Mouse (Mus musculus): Measurements from ENCODE around the gene B9d1. TPM values are rescaled to one million over a fixed set of nuclear protein-coding genes. Genes with fewer than 3 reads are reported as not detected.

B9d1 gene
- polyA plus RNA-seq, 1 experiment from 2014 or later, result 27.9 TPM

DNA sequence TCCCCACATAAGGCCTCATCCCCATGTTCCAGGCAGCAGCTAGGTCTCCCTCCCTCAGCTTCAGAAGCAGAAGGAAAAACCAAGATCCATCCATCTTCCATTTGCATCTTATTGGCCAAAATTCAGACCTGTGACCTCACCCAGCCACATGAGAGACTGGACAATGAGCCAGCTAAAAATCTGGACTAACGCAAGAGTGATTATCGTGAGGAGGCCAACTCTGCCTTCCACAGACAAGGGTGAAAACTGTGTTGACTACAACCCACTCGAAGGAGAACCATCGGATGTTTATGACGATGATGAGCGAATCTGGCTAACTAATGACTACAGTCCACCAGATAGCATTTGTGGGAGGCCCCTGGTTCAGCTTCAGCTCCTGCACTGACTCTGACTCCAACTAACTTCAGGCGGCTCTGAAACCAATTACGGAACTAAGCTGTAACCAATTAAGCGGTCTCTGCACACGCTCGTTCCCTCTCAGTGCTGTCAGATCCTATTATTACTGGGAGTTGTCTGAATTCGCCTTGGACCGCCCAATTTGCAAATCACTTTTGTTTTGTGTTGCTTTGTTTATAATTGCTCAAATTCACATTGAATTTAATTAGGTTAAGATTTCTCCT lies 21.6 kb upstream of the B9d1 start:
- H3K27ac ChIP-seq, result peak overlapping the region; percentile 97; the same call in 1 of the 2 replicates
- peaks cover 9% of the 10 kb centered on the region; the same call in 1 of the 2 replicates for H3K36me3 ChIP-seq
- H3K9ac ChIP-seq, result no peak overlapping the region
- no peaks in the 10 kb centered on the region for H3K9me3 ChIP-seq
- no peak overlapping the region for H3K4me3 ChIP-seq (replicated peaks)
- H3K4me2 ChIP-seq, result no peak overlapping the region
- ATAC-seq (ENCODE audit: insufficient read depth, low FRiP score, low read depth), result no peak
- no peaks in the 10 kb centered on the region for H3K27me3 ChIP-seq (replicated peaks)
- H3K4me1 ChIP-seq, result peaks cover 34% of the 10 kb centered on the region
- WGBS, result 78% methylated on average over 13 of the region's 13 CpGs

DNA sequence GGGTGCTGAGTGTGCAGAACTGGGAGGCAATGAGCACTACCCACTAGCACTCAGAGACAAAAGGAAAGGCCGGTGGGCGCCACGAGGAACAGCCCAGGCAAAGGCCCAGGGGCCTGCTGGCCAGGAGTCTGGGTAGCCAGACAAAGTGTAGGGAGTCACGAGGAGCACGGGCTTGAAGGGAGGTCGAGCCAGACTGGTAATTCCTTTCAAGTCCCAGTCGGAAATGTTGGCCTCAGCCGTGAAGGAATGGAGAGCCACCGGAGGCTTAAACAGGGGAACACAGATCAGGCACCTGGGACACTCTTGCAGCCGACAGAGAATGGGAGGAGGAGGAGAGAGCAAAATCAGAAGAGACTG lies 20.7 kb upstream of the B9d1 start:
- 27% methylated on average over 10 of the region's 10 CpGs for WGBS
- Histone ChIP-seq H3K27me3 (replicated peaks) (no peaks in the 10 kb centered on the region), H3K27ac (peak overlapping the region; percentile 97), H3K4me2 (peak overlapping the region; percentile 44), H3K9me3 (no peaks in the 10 kb centered on the region), H3K4me1 (peaks cover 41% of the 10 kb centered on the region), H3K36me3 (peaks cover 17% of the 10 kb centered on the region; the same call in 1 of the 2 replicates), H3K4me3 (replicated peaks) (peak overlapping the region; percentile 8; the same call in 1 of the 2 replicates), H3K9ac (no peak overlapping the region)
- no peak for ATAC-seq (ENCODE audit: insufficient read depth, low FRiP score, low read depth)

GRCm38 (mm10) chr11:61484613-61485540 lies 20.1 kb upstream of the B9d1 start, which contains the start of gene Mfap4:
Mfap4 (plus strand) TSS chr11:61485431.
- WGBS, result 18% methylated on average over 20 of the region's 20 CpGs
- Histone ChIP-seq H3K4me3 (replicated peaks) (peak within 1 kb of the TSS; percentile 45), H3K9ac (peak within 1 kb of the TSS; percentile 29), H3K4me1 (peaks cover 42% of the 10 kb centered on the region), H3K9me3 (no peaks in the 10 kb centered on the region), H3K27me3 (replicated peaks) (no peaks in the 10 kb centered on the region), H3K27ac (peak within 1 kb of the TSS; percentile 97), H3K36me3 (peaks cover 21% of the 10 kb centered on the region; the same call in 1 of the 2 replicates), H3K4me2 (peak within 1 kb of the TSS; percentile 57)
- peak; percentile 82 for ATAC-seq (ENCODE audit: insufficient read depth, low FRiP score, low read depth)

DNA sequence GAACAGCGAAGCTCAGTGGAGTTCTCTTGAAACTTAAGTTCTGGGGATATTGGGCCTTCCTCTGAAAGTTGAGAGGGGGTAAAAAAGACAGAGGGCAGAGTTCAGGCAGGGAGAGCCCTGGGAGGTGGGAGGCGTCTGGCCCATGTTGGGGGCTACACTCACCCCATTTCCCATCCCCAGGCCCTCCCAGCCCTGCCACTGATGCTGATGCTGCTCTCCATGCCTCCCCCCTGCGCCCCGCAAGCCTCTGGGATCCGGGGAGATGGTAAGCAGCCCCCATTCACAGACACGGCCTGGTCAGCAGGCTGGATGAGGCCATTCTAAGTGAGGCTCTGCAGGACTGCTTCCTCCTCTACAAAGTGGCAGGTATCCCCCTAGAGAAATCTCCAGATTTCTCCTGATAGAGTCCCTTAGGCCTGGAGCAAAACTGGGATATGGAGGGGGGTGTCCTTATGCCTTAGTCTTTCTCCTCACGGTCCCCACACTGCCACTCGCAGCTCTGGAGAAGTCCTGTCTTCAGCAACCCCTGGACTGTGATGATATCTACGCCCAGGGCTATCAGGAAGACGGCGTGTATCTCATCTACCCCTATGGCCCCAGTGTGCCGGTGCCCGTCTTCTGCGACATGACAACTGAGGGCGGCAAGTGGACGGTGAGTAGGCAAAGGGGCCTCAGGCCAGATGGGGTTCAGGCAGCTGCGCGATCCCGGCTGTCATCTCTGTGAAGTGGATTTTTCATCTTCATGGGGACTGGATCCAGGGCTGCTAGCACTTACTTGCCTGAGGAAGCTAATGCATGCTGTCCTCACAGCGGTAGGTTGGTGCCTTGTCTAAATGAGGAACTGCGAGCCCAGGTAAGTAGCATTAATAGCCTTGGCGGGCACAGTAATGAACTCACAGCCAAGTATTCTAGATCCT lies 19.1 kb upstream of the B9d1 start:
- Histone ChIP-seq H3K9me3 (no peaks in the 10 kb centered on the region), H3K4me3 (replicated peaks) (peak overlapping the region; percentile 45), H3K4me1 (peaks cover 42% of the 10 kb centered on the region), H3K4me2 (peak overlapping the region; percentile 57), H3K36me3 (peaks cover 29% of the 10 kb centered on the region; the same call in 1 of the 2 replicates), H3K9ac (peak overlapping the region; percentile 29), H3K27me3 (replicated peaks) (no peaks in the 10 kb centered on the region), H3K27ac (peak overlapping the region; percentile 97)
- 42% methylated on average over 22 of the region's 22 CpGs for WGBS
- no peak for ATAC-seq (ENCODE audit: insufficient read depth, low FRiP score, low read depth)

- no peaks in the 10 kb centered on the region for H3K9me3 ChIP-seq
- H3K9ac ChIP-seq, result 0 out of 2 replicates have a peak overlapping the region, but pooled peaks have one; percentile 16
- H3K36me3 ChIP-seq, result peaks cover 38% of the 10 kb centered on the region
- 75% methylated on average over 14 of the region's 14 CpGs for WGBS
- H3K4me2 ChIP-seq, result peak overlapping the region; percentile 57
- no peaks in the 10 kb centered on the region for H3K27me3 ChIP-seq (replicated peaks)
- peak overlapping the region; percentile 45 for H3K4me3 ChIP-seq (replicated peaks)
- no peak for ATAC-seq (ENCODE audit: insufficient read depth, low FRiP score, low read depth)
- H3K27ac ChIP-seq, result peak overlapping the region; percentile 97
- peaks cover 42% of the 10 kb centered on the region for H3K4me1 ChIP-seq
Observed at GRCm38 (mm10) chr11:61486458-61487219, 18.3 kb upstream of the B9d1 start.

- Histone ChIP-seq H3K4me3 (replicated peaks) (peak overlapping the region; percentile 45; the same call in 1 of the 2 replicates), H3K27ac (peak overlapping the region; percentile 97), H3K36me3 (peaks cover 38% of the 10 kb centered on the region), H3K4me2 (peak overlapping the region; percentile 57), H3K27me3 (replicated peaks) (no peaks in the 10 kb centered on the region), H3K4me1 (peaks cover 39% of the 10 kb centered on the region), H3K9me3 (no peaks in the 10 kb centered on the region), H3K9ac (no peak overlapping the region)
- no peak; the same call in 1 of the 2 replicates for ATAC-seq (ENCODE audit: insufficient read depth, low FRiP score, low read depth)
- WGBS, result 40% methylated on average over 2 of the region's 2 CpGs
Observed at GRCm38 (mm10) chr11:61487401-61487800, 17.5 kb upstream of the B9d1 start.

DNA sequence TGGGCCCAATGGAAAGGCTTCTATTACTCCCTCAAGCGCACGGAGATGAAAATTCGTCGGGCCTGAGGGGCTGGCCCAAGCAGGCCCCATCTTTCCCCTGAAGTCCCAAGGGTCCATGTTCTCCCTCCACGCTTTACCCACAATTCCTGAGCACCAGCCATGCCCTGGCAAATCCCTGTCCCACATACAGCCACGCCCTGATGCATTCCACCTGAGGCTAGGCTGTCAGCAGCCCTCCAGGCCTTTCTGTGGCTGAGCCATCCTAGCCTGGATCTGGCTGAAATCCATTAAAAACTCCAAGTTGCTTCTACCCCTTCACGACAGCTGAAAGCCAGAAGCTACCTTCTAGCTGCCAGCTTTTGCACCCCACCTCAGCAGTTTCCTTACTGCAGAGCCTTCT lies 17.0 kb upstream of the B9d1 start:
- Histone ChIP-seq H3K4me2 (peak overlapping the region; percentile 57), H3K36me3 (peaks cover 38% of the 10 kb centered on the region), H3K27me3 (replicated peaks) (no peaks in the 10 kb centered on the region), H3K27ac (peak overlapping the region; percentile 97), H3K9ac (no peak overlapping the region), H3K4me3 (replicated peaks) (no peak overlapping the region), H3K4me1 (peaks cover 45% of the 10 kb centered on the region), H3K9me3 (no peaks in the 10 kb centered on the region)
- WGBS, result 86% methylated on average over 7 of the region's 7 CpGs
- no peak for ATAC-seq (ENCODE audit: insufficient read depth, low FRiP score, low read depth)

- WGBS, result 84% methylated on average over 2 of the region's 2 CpGs
- Histone ChIP-seq H3K9ac (no peak overlapping the region), H3K27me3 (replicated peaks) (no peaks in the 10 kb centered on the region), H3K36me3 (peaks cover 38% of the 10 kb centered on the region), H3K4me1 (peaks cover 39% of the 10 kb centered on the region), H3K27ac (no peak overlapping the region), H3K9me3 (no peaks in the 10 kb centered on the region), H3K4me2 (no peak overlapping the region), H3K4me3 (replicated peaks) (no peak overlapping the region)
- ATAC-seq (ENCODE audit: insufficient read depth, low FRiP score, low read depth), result no peak
Observed at GRCm38 (mm10) chr11:61489085-61489484, 15.9 kb upstream of the B9d1 start.

DNA sequence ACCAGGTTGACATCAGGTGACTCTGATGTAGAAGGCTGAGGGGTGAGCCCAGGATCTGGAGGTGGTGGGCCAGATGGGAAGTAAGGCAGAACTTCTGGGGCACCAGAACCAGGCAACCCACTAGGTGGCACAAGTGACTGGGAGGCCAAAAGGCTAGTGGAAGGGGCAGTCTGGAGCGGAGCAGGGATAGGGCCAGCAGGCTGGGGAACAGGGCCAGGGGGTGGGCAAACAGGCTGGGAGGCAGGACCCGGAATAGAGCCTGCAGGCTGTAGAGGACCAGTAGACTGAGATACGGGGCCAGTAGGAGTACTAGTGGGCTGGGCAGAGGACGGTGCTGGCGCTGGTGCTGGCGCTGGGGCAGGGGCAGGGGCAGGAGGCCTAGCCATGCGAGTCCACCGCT lies 15.1 kb upstream of the B9d1 start:
- Histone ChIP-seq H3K4me2 (no peak overlapping the region), H3K27me3 (replicated peaks) (no peaks in the 10 kb centered on the region), H3K9me3 (no peaks in the 10 kb centered on the region), H3K4me1 (peaks cover 31% of the 10 kb centered on the region), H3K9ac (no peak overlapping the region), H3K36me3 (peaks cover 38% of the 10 kb centered on the region), H3K4me3 (replicated peaks) (no peak overlapping the region), H3K27ac (no peak overlapping the region)
- no peak for ATAC-seq (ENCODE audit: insufficient read depth, low FRiP score, low read depth)
- WGBS, result 94% methylated on average over 8 of the region's 8 CpGs

- Histone ChIP-seq H3K9ac (no peak overlapping the region), H3K4me2 (no peak overlapping the region), H3K4me3 (replicated peaks) (no peak overlapping the region), H3K4me1 (peaks cover 30% of the 10 kb centered on the region), H3K9me3 (no peaks in the 10 kb centered on the region), H3K27me3 (replicated peaks) (no peaks in the 10 kb centered on the region), H3K27ac (no peak overlapping the region), H3K36me3 (peaks cover 38% of the 10 kb centered on the region)
- WGBS, result 85% methylated on average over 22 of the region's 22 CpGs
- ATAC-seq (ENCODE audit: insufficient read depth, low FRiP score, low read depth), result no peak
Observed at GRCm38 (mm10) chr11:61490944-61491520, 13.9 kb upstream of the B9d1 start.

All from stomach, embryonic 15.5 days (tissue).